Mouse (Mus musculus) liver, postnatal 0 days (tissue): ENCODE data around the gene Vmn2r27.

Experiments
- CTCF ChIP-seq: sonication (generic); IDR thresholded peaks from 2 replicates; pipeline ENCODE4 v1.5.1; 2016; ENCODE audit warnings: antibody characterized with exemption, low read depth
- EP300 ChIP-seq: IDR thresholded peaks from 2 replicates; pipeline ENCODE4 v1.6.1; 2016; ENCODE audit warnings: antibody characterized with exemption, low read depth, mild to moderate bottlenecking

DNA sequence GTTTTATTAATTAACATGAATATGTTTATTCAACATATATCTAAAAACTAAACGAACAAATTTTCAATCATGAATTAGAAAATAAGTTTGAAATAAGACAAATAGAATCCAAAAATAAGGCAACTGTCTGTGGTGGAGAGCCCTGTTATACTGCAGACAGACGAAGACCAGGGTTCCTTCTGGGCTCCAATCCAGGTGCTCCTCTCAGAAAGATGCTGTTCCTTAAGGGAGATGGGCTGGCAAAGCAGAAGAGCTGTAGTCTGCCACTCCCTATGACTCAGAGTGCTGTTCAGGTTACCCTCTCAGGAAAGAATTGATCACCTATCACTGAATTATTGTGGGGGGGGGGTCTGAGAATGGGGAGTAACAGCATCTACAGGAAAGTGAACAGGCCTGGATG, 65.1 kb downstream of the Vmn2r27 start:
- no peak for TF ChIP-seq CTCF
- TF ChIP-seq EP300: no peak
